Mouse (Mus musculus) testis, adult 2 months (tissue): ENCODE data around the gene Zswim4.

Experiments
- CTCF ChIP-seq: fragments of 200-500 bp; IDR thresholded peaks from 2 replicates; pipeline ENCODE4 v1.5.1; 2012; ENCODE audit warnings: low read depth, mild to moderate bottlenecking, inconsistent platforms, low read length, moderate library complexity; ENCODE audit not compliant: control insufficient read depth, insufficient read depth, insufficient replicate concordance
- POLR2A ChIP-seq: fragments of 200-500 bp; IDR thresholded peaks from 2 replicates; pipeline ENCODE4 v1.6.1; 2012; ENCODE audit warnings: low read depth, mild to moderate bottlenecking, inconsistent platforms, low read length, moderate library complexity; ENCODE audit not compliant: control insufficient read depth

- TF ChIP-seq CTCF (no peak), POLR2A (no peak)
These were observed 37.3 kb downstream of the Zswim4 start for GRCm38 (mm10) chr8:84199348-84200125.
